Mouse (Mus musculus) heart, adult 9 months (tissue): ENCODE measurements around the gene Vps53.
A peak's percentile ranks its signal among the peaks of the same experiment; 100 is the strongest.

Experiments
- DNase-seq, 2 experiments: peaks; one replicate each; pipeline ENCODE4 v3.0.0; 2022; ENCODE audit warnings: low spot score in 2 of 2

Gene Vps53

DNA sequence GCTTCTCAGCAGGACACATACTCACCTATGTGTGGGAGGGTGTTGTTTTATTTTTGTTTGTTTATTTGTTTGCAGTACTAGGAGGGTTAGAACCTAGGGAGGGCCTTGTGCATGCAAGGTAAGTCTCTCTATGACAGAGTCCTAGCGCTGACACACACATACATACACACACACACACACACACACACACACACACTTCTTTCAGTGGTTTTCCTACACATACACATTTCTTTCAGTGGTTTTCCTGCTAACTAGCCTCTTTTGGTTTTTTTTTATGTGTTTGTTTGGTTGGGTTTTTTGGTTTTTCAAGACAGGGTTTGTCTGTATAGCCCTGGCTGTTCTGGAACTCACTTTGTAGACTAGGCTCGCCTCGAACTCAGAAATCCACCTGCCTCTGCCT is 69.0 kb downstream of the Vps53 start:
- DNase-seq = no peak

DNA sequence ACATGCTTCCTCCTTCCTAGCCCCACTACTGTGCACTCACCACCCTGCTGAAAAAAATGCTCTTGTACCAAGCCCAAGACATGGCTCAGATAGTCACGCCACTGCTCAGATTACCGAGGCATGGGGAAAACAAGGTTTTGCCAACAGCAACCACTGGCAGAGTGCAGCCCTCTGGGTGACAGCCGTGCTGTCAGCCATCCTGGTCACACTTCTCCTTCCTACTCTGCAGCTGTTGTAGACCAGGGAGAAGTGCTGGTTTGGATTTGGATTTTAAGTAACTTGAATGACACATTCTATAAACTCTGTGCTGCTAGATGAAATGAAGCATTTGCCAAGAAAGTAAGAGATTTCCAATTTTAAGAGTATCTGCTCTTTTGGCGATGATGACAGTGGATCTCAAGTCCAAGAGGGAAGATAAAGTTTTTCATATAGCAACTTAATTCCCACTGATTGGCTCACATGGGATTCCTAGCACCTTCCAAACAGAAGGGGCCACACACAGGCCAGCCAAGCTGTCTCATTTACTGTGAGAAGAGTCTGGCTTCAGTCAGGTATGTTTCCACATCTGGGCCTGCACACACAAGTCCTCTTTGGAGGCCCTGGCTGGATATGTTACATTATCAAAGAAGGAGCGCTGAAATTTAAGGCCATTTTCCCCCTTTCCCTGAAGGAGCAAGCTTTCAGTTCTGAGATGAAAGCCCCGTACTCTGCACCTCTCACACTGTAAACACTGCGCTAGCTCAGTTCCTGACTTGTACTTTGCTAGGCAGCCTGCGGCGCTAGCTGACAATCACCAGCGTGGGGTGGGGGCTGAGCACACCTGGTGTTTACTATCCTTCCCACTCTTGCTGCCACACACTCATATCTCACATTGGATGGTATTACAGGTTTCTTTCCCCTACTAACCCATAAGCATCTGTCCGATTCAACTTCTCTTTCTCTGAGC is 72.6 kb downstream of the Vps53 start:
- DNase-seq = no peak

GRCm38 (mm10) chr11:76101154-76101553 is 78.3 kb downstream of the Vps53 start:
- peak in 1 of 2 experiments; percentile 25 for DNase-seq

- DNase-seq = peak; percentile 53 to 77
Measured at GRCm38 (mm10) chr11:76099193-76099975, 80.1 kb downstream of the Vps53 start.

- DNase-seq = no peak
Measured at GRCm38 (mm10) chr11:76093610-76094009, 85.8 kb downstream of the Vps53 start.

DNA sequence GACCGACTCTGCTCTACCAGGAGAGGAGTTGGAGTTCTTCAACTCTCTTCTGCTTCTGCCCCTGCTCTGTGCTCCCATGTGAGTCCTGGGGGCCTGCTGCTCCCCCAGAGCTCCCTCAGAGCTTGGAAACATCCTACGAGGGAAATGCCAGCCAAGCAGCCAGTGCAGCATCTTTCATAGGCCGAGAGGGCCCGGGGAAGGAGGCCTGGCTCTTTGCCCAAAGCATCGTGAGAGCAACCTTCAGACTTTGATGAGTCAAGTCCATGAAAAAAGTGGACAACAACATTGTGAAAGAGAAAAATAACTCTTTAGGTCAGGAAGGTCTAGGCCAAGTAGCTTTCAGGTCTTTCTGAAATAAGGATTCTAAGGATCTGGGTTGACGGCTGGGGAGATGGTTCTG is 89.7 kb downstream of the Vps53 start:
- no peak for DNase-seq

GRCm38 (mm10) chr11:76088506-76088905 is 90.9 kb downstream of the Vps53 start:
- no peak for DNase-seq

- DNase-seq = no peak
Measured at GRCm38 (mm10) chr11:76085898-76086591, 93.4 kb downstream of the Vps53 start.

GRCm38 (mm10) chr11:76084943-76085342 is 94.5 kb downstream of the Vps53 start:
- no peak for DNase-seq

DNA sequence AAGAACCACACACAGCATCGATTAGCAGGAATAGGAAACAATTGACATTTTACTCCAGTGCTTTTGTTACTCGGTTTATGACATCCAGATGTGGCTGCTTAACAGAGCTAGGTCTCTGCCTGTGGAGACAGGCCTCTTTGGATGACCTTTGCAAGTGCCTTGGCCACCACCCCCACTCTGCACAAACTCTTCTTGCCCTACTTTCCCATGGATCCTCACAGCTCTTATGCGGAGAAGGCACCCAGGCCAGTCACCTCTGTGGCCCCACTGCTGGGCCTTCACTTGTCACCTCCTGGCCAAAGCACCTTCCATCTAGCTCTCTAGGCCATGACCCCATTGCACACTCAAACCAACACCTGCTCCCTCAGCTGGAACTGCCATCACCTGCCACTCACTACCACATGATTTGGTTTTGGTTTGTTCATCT is 95.5 kb downstream of the Vps53 start:
- no peak for DNase-seq

DNA sequence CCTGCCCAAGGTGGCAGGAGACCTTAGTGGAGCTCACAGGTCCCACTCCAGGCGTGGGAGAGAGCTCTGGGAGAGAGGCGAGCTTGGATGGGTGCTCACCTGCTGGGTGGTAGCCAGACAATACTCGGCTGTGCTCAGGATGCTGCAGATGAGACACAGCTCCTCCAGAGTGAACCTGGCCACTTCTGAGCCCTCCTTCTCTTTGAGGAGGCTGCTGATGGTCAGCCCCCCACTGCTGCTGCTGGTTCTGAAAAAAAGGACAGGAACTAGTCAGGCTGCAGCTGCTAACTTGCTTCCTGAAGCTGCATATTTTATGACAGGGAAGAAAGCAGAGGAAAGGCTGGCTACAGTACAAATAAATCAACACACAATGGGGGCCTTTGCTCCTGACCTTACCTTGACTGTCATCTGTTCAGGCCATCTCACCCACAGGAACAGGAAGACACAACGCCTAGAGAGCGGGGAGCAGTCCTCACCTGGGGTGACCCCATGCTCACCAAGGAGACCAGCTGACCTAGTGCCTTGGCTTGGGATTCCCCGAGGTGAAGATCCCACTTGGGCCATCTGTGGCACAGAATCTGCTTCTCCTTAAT is 98.3 kb downstream of the Vps53 start:
- peak; percentile 44 to 81 for DNase-seq

DNA sequence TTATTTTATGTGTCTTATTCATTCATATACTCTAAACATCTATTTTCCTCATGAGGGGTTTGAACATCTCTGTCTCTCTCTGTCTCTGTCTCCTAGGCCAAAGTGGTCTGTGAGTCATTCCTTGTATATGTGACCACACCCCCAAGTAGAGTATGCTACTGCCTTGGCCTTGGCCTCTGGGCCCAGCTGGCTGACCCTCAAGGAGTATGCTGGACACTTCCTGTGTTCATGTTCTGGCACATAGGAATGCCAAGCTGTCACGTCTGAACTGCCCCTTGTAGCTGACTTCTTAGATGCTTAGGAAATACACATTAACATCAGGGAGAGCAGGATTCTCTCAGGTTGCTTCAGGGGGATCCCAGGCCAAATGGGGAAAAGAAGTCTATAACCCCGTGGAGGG is 99.2 kb downstream of the Vps53 start:
- no peak for DNase-seq

DNA sequence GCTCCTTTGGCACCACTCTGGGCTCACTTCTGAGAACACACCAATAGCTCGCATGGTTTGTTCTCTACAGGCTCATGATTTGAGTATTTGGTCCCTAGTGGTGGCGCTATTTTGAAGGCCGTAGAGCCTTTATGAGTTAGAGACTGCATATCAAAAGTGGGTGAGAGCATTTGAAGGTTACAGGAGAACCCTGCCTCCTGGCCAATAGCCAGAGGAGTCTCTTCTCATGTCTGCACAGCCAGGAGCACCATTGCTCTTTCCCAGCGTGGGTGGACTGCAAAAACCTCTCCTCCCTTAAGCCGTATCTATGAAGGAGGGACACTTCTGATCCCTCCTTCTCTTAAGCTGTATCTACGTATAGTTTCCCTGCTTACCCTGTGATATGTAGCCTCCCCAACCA is 102.1 kb downstream of the Vps53 start:
- DNase-seq = no peak

DNA sequence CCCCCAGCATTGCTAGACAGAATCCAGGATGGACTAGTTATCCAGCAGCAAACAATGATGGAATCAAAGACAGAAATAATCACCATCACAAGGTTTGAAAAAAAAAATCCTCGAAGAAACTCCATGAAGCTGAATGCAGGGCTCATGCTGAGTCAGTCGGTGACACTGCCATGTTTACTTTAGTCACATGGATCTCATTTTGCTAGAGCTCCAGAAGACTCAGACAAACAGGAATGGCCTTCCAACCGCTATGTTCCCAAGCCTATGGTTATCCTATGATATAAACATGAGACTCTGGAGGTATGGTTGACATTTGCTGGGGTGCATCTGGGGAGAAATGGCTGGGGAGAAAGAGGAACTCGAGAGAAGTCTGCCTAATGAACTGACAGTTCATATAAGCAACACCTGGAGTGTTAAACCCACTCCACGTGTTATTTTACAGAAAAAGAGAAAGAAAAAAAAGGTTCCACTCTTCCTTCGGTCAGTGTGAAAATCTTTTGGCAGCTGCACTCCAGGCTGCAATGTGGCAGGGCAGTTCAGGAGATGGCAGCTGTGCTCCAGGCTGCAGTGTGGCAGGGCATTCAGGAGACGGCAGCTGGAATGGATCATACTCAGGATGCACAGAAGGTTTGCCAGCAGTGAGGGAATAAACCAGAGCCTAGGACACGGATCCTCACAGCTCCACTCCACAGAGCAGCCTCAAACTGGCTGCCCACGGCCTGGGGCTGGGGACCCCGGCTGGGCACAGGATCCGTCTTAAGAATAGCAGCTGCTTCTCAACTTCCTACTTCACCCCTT is 105.0 kb downstream of the Vps53 start:
- no peak for DNase-seq

DNA sequence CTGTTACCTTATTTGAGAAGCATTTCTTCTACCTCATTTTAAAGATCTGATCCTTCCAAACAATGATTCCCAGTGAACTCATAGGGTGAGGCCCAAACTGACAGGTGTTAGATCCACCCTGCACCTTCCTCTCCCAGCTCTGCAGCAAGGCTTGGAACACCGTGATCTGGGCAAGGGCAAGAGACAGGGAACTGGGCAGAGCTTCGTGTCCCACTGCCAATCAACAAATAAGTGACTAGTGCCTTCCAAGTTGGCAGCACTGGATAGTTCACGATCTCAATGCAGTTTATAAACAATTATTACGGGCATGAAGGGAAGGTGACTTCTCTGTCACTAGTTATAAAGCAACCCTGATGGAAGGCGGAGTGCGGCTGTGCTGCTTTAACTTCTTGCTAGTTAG is 109.6 kb downstream of the Vps53 start:
- DNase-seq = peak; percentile 47 to 48

GRCm38 (mm10) chr11:76066563-76067156 is 112.8 kb downstream of the Vps53 start:
- no peak for DNase-seq

DNA sequence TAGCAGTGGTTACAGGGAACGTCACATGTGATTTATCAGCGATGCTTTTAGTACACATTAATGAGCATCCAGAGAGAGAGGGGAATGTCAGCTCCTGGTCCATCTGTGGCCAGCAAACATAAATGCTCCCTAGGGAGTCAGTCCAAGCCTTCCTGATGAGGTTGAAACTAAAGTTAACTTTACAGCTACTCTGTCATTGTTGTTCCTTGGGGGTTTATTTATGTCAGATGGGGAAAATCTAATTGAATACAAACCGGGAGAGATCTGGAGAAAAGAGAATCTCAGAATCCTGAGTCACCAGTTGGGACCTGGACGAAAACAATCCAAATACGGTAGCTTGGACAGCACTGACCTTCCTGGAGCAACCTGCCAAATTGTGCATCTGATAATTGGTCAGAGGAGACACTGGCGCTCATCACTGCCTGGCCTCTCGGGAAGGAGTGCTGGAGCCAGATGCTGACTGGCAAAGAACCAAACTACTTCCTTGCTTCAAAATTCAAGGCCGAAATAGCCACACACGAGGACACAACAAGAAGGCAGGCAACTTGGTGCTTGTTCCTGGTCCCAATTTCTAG is 113.8 kb downstream of the Vps53 start:
- DNase-seq = peak; percentile 56 to 71

DNA sequence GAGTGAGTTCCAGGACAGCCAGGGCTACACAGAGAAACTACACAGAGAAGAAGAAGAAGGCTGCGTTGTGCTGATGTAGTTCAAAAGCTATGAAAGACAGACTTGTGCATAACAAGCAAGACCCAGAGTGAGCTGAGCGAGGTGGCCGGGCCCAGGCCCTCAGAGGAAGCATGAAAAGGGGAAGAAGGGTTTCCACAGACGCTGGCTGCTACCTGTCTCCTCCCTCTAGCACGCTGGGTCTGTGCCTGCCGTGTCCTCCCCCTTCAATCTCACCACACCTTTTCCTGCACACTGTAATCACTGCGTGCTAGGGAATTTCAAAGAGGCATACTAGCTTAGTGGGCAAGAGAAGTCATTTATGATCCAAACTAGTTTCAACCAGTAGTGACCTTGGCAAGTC is 115.0 kb downstream of the Vps53 start:
- DNase-seq = no peak

DNA sequence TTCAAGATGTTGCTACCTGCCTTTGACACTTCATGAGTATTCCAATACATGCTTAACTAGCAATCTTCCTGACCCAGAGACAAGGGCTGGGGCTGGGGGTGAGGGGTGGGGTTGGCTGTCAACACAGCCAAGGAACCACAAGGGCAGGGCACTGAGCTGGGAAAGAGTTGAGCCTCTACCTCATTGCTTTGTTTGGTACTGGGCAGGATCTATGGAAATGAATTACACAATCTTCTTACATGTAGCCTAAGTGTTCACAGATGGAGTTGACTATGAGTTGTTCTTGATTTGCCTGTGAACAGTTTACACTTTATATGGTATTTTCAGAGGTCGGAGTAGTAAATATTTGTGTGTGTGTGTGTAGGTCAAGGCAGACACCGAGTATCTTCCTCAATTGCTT is 118.5 kb downstream of the Vps53 start:
- DNase-seq = no peak

GRCm38 (mm10) chr11:76059971-76060370 is 119.5 kb downstream of the Vps53 start:
- DNase-seq = no peak
